Mouse (Mus musculus) embryonic facial prominence, embryonic 14.5 days (tissue): Measurements from ENCODE around the gene Scarf2. TPM values are rescaled to one million over a fixed set of nuclear protein-coding genes. Genes with fewer than 3 reads are reported as not detected.

Experiments
- ATAC-seq: fragments of 200-750 bp; cut with Nextera tagmentation; 2 replicates; pipeline ENCODE4 v1.8.0; 2017; ENCODE audit warnings: low read depth, moderate number of reproducible peaks, moderate TSS enrichment
- DNase-seq: peaks from one replicate; pipeline ENCODE4 v3.0.0-alpha.2; 2015; ENCODE audit warnings: low spot score
- H3K27ac ChIP-seq: fragments of 300-500 bp; sonication (generic); replicated peaks from 2 replicates; pipeline ENCODE4 v1.5.1; 2014; ENCODE audit warnings: low read depth, mild to moderate bottlenecking, low read length, moderate library complexity
- H3K27me3 ChIP-seq: fragments of 300-500 bp; sonication (generic); replicated peaks from 2 replicates; pipeline ENCODE4 v1.6.1; 2014; ENCODE audit warnings: low read length; ENCODE audit not compliant: control insufficient read depth, insufficient read depth
- H3K36me3 ChIP-seq: fragments of 300-500 bp; sonication (generic); 2 replicates; pipeline ENCODE4 v1.6.1; 2014; ENCODE audit warnings: low read length, mixed read lengths; ENCODE audit not compliant: control insufficient read depth, insufficient read depth
- H3K4me1 ChIP-seq: fragments of 300-500 bp; sonication (generic); 2 replicates; pipeline ENCODE4 v1.6.1; 2014; ENCODE audit warnings: antibody characterized with exemption, low read length; ENCODE audit not compliant: control insufficient read depth, insufficient read depth
- H3K4me2 ChIP-seq: fragments of 300-500 bp; sonication (generic); 2 replicates; pipeline ENCODE4 v1.6.1; 2014; ENCODE audit warnings: low read depth, mild to moderate bottlenecking, low read length, moderate library complexity, mixed read lengths
- H3K4me3 ChIP-seq: fragments of 300-500 bp; sonication (generic); 2 replicates; pipeline ENCODE4 v1.5.1; 2014; ENCODE audit warnings: low read depth, mild to moderate bottlenecking, low read length
- H3K9ac ChIP-seq: fragments of 300-500 bp; sonication (generic); 2 replicates; pipeline ENCODE4 v1.6.1; 2014; ENCODE audit warnings: low read depth, mild to moderate bottlenecking, low read length, moderate library complexity, mixed read lengths
- H3K9me3 ChIP-seq: fragments of 300-500 bp; sonication (generic); 2 replicates; pipeline ENCODE4 v1.6.1; 2016; ENCODE audit warnings: low read length; ENCODE audit not compliant: control insufficient read depth
- WGBS: fragments of 180-500 bp; shearing (Covaris S2); extraction: QIAGEN DNeasy Blood & Tissue Kit; methylation state at CpG from one replicate; pipeline ENCODE4 v1.1.7; 2014; 5-methylcytosine and 5-hydroxymethylcytosine counted together
- polyA plus RNA-seq: library from polyadenylated mRNA; unstranded; fragments of >200 nt; fragmentation: Nextera tagmentation; extraction: Ambion mirVana; gene quantifications from 2 replicates; pipeline ENCODE4 v1.2.1, GENCODE M21; 2014

Scarf2 gene
- polyA plus RNA-seq, 1 experiment from 2014 or later: 34.5 TPM

- WGBS: 84% methylated on average over 4 of the region's 4 CpGs
Observed at GRCm38 (mm10) chr16:17839976-17840375, 42.9 kb downstream of the Scarf2 start.

GRCm38 (mm10) chr16:17842437-17842836, 45.4 kb downstream of the Scarf2 start:
- DNase-seq: no peak
- no peaks in the 10 kb centered on the region for H3K9me3 ChIP-seq
- H3K27me3 ChIP-seq: no peaks in the 10 kb centered on the region
- WGBS: 91% methylated on average over 7 of the region's 7 CpGs
- H3K4me2 ChIP-seq: no peak overlapping the region
- no peak overlapping the region for H3K4me3 ChIP-seq
- no peak overlapping the region for H3K9ac ChIP-seq
- peaks cover 71% of the 10 kb centered on the region for H3K36me3 ChIP-seq
- no peaks in the 10 kb centered on the region for H3K4me1 ChIP-seq
- no peak overlapping the region for H3K27ac ChIP-seq
- no peak for ATAC-seq

More at GRCm38 (mm10) chr16:17839976-17840375, 42.9 kb downstream of the Scarf2 start:
- DNase-seq: no peak
- Histone ChIP-seq H3K36me3 (peaks cover 47% of the 10 kb centered on the region), H3K9ac (no peak overlapping the region), H3K9me3 (no peaks in the 10 kb centered on the region), H3K4me1 (no peaks in the 10 kb centered on the region), H3K27me3 (peaks cover 16% of the 10 kb centered on the region), H3K4me2 (no peak overlapping the region), H3K4me3 (no peak overlapping the region), H3K27ac (no peak overlapping the region)
- ATAC-seq: no peak

GRCm38 (mm10) chr16:17843701-17844365, 46.8 kb downstream of the Scarf2 start:
- H3K4me3 ChIP-seq: no peak overlapping the region
- no peaks in the 10 kb centered on the region for H3K27me3 ChIP-seq
- H3K9me3 ChIP-seq: no peaks in the 10 kb centered on the region
- DNase-seq (no peak), ATAC-seq (no peak)
- no peak overlapping the region for H3K27ac ChIP-seq
- H3K9ac ChIP-seq: no peak overlapping the region
- H3K4me2 ChIP-seq: no peak overlapping the region
- 92% methylated on average over 10 of the region's 10 CpGs for WGBS
- H3K36me3 ChIP-seq: peaks cover 85% of the 10 kb centered on the region
- H3K4me1 ChIP-seq: no peaks in the 10 kb centered on the region

GRCm38 (mm10) chr16:17848431-17848830, 51.3 kb downstream of the Scarf2 start:
- Histone ChIP-seq H3K9me3 (no peaks in the 10 kb centered on the region), H3K4me2 (no peak overlapping the region), H3K9ac (no peak overlapping the region), H3K4me1 (no peaks in the 10 kb centered on the region), H3K36me3 (peaks cover 96% of the 10 kb centered on the region), H3K27me3 (no peaks in the 10 kb centered on the region), H3K4me3 (no peak overlapping the region), H3K27ac (no peak overlapping the region)
- 94% methylated on average over 6 of the region's 6 CpGs for WGBS
- no peak for ATAC-seq
- DNase-seq: no peak

GRCm38 (mm10) chr16:17848928-17849327, 51.8 kb downstream of the Scarf2 start:
- DNase-seq (peak; percentile 78), ATAC-seq (no peak)
- Histone ChIP-seq H3K36me3 (peaks cover 94% of the 10 kb centered on the region), H3K4me2 (no peak overlapping the region), H3K4me3 (no peak overlapping the region), H3K27me3 (no peaks in the 10 kb centered on the region), H3K9me3 (no peaks in the 10 kb centered on the region), H3K9ac (no peak overlapping the region), H3K27ac (no peak overlapping the region), H3K4me1 (no peaks in the 10 kb centered on the region)
- WGBS: 32% methylated on average over 1 of the region's 1 CpGs

- WGBS: 79% methylated on average over 6 of the region's 6 CpGs
- Histone ChIP-seq H3K4me1 (no peaks in the 10 kb centered on the region), H3K4me2 (no peak overlapping the region), H3K9me3 (no peaks in the 10 kb centered on the region), H3K4me3 (no peak overlapping the region), H3K27ac (no peak overlapping the region), H3K9ac (no peak overlapping the region), H3K27me3 (no peaks in the 10 kb centered on the region), H3K36me3 (peaks cover 94% of the 10 kb centered on the region)
- ATAC-seq (no peak), DNase-seq (no peak)
Observed at GRCm38 (mm10) chr16:17849486-17849885, 52.4 kb downstream of the Scarf2 start.

- no peak overlapping the region for H3K27ac ChIP-seq
- no peak for ATAC-seq
- WGBS: 94% methylated on average over 5 of the region's 5 CpGs
- H3K9me3 ChIP-seq: no peaks in the 10 kb centered on the region
- no peaks in the 10 kb centered on the region for H3K27me3 ChIP-seq
- H3K4me3 ChIP-seq: no peak overlapping the region
- no peak overlapping the region for H3K4me2 ChIP-seq
- H3K4me1 ChIP-seq: no peaks in the 10 kb centered on the region
- H3K36me3 ChIP-seq: peaks cover 92% of the 10 kb centered on the region
- DNase-seq: no peak
- no peak overlapping the region for H3K9ac ChIP-seq
Observed at GRCm38 (mm10) chr16:17851331-17851730, 54.2 kb downstream of the Scarf2 start.

- Histone ChIP-seq H3K9ac (no peak overlapping the region), H3K4me1 (no peaks in the 10 kb centered on the region), H3K4me3 (no peak overlapping the region), H3K27me3 (no peaks in the 10 kb centered on the region), H3K27ac (no peak overlapping the region), H3K4me2 (no peak overlapping the region), H3K9me3 (no peaks in the 10 kb centered on the region), H3K36me3 (peaks cover 93% of the 10 kb centered on the region)
- 87% methylated on average over 1 of the region's 1 CpGs for WGBS
- DNase-seq: no peak
- no peak for ATAC-seq
Observed at GRCm38 (mm10) chr16:17851860-17852259, 54.8 kb downstream of the Scarf2 start.

GRCm38 (mm10) chr16:17853263-17853662, 56.2 kb downstream of the Scarf2 start:
- ATAC-seq (no peak), DNase-seq (no peak)
- no peaks in the 10 kb centered on the region for H3K4me1 ChIP-seq
- H3K36me3 ChIP-seq: peaks cover 94% of the 10 kb centered on the region
- WGBS: 79% methylated on average over 2 of the region's 2 CpGs
- H3K27me3 ChIP-seq: no peaks in the 10 kb centered on the region
- no peak overlapping the region for H3K4me3 ChIP-seq
- H3K9me3 ChIP-seq: no peaks in the 10 kb centered on the region
- H3K9ac ChIP-seq: no peak overlapping the region
- no peak overlapping the region for H3K4me2 ChIP-seq
- no peak overlapping the region for H3K27ac ChIP-seq
